Mouse (Mus musculus): ENCODE data around the gene Fiz1. TPM values are rescaled to one million over a fixed set of nuclear protein-coding genes. Genes with fewer than 3 reads are reported as not detected.
A peak's percentile ranks its signal among the peaks of the same experiment; 100 is the strongest.

The Fiz1 gene
- polyA plus RNA-seq, 1 experiment from 2014 or later, result 65.1 TPM

GRCm38 (mm10) chr7:5052931-5053343 lies 38.4 kb upstream of the Fiz1 start:
- H3K36me3 ChIP-seq, result no peaks in the 10 kb centered on the region
- H3K4me1 ChIP-seq (replicated peaks), result peaks cover 59% of the 10 kb centered on the region
- peak overlapping the region; percentile 87 for H3K4me3 ChIP-seq
- peak overlapping the region; percentile 66 for H3K27ac ChIP-seq
- 4% methylated on average over 45 of the region's 45 CpGs for WGBS
- H3K9me3 ChIP-seq, result 0 out of 2 replicates have a peak, but pooled peaks cover 4% of the 10 kb centered on the region
- no peak for DNase-seq (ENCODE audit: low spot score)
- H3K27me3 ChIP-seq (ENCODE audit: insufficient read depth, poor library complexity, severe bottlenecking), result peaks cover 71% of the 10 kb centered on the region

GRCm38 (mm10) chr7:5052438-5052837 lies 37.9 kb upstream of the Fiz1 start:
- H3K9me3 ChIP-seq, result 0 out of 2 replicates have a peak, but pooled peaks cover 4% of the 10 kb centered on the region
- H3K4me3 ChIP-seq, result peak overlapping the region; percentile 87
- H3K27ac ChIP-seq, result peak overlapping the region; percentile 66
- DNase-seq (ENCODE audit: low spot score), result no peak
- H3K4me1 ChIP-seq (replicated peaks), result peaks cover 54% of the 10 kb centered on the region
- 2% methylated on average over 12 of the region's 12 CpGs for WGBS
- H3K36me3 ChIP-seq, result no peaks in the 10 kb centered on the region
- peaks cover 66% of the 10 kb centered on the region for H3K27me3 ChIP-seq (ENCODE audit: insufficient read depth, poor library complexity, severe bottlenecking)

GRCm38 (mm10) chr7:5051193-5052192 lies 37.0 kb upstream of the Fiz1 start, which contains the start of gene Zfp580:
Zfp580 (plus strand) TSS chr7:5051538.
- H3K36me3 ChIP-seq, result no peaks in the 10 kb centered on the region
- H3K4me3 ChIP-seq, result peak within 1 kb of the TSS; percentile 87
- DNase-seq (ENCODE audit: low spot score), result peak; percentile 84
- peaks cover 45% of the 10 kb centered on the region for H3K4me1 ChIP-seq (replicated peaks)
- peaks cover 57% of the 10 kb centered on the region for H3K27me3 ChIP-seq (ENCODE audit: insufficient read depth, poor library complexity, severe bottlenecking)
- 1% methylated on average over 65 of the region's 65 CpGs for WGBS
- 0 out of 2 replicates have a peak, but pooled peaks cover 4% of the 10 kb centered on the region for H3K9me3 ChIP-seq
- peak within 1 kb of the TSS; percentile 93 for H3K27ac ChIP-seq

DNA sequence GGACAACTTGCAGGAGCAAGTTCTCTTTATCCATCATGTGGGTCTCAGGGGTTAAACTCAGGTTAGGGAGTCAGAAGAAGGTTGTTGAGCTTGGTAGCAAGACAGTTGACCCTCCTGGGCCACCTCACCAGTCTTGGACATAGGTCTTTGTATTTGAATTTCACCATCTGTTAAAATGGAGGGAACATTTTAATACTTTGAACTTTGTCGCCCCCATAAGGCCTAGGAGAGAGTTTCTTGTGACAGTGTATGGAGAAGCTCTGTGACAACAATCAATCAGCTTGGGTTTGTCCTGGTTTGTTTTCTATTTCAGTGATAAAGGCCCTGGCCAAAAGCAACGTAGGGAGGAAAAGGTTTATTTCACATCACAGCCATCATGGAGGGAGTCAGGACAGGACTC lies 32.8 kb upstream of the Fiz1 start:
- no peaks in the 10 kb centered on the region for H3K36me3 ChIP-seq
- peaks cover 20% of the 10 kb centered on the region for H3K4me1 ChIP-seq (replicated peaks)
- H3K27me3 ChIP-seq (ENCODE audit: insufficient read depth, poor library complexity, severe bottlenecking), result peaks cover 15% of the 10 kb centered on the region
- H3K27ac ChIP-seq, result no peak overlapping the region; the same call in 1 of the 2 replicates
- no peak for DNase-seq (ENCODE audit: low spot score)
- H3K4me3 ChIP-seq, result no peak overlapping the region
- WGBS, result 38% methylated on average over 2 of the region's 2 CpGs
- 0 out of 2 replicates have a peak, but pooled peaks cover 4% of the 10 kb centered on the region for H3K9me3 ChIP-seq

DNA sequence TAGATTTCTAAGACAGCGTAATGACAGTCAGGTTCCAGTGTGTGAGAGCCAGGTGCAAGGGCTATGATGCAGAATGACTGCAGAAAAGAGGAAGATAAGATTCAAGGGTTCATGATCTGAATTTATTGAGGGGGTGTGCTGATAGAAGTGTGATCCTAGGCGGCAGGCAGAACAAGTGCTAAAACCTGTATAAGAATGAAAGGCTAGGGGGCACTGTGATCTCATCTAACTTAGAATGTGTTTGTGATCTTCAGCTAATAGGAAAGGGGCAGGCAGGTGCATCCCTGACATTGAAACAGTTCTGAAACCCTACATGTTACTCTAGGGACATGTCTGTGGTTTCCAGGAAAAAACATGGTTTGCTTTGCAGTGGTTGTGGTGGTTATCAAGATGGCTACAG lies 31.6 kb upstream of the Fiz1 start:
- no peaks in the 10 kb centered on the region for H3K9me3 ChIP-seq
- H3K27ac ChIP-seq, result no peak overlapping the region
- peaks cover 7% of the 10 kb centered on the region for H3K27me3 ChIP-seq (ENCODE audit: insufficient read depth, poor library complexity, severe bottlenecking)
- peaks cover 9% of the 10 kb centered on the region for H3K4me1 ChIP-seq (replicated peaks)
- DNase-seq (ENCODE audit: low spot score), result no peak
- H3K4me3 ChIP-seq, result no peak overlapping the region
- peaks cover 6% of the 10 kb centered on the region; the same call in 1 of the 2 replicates for H3K36me3 ChIP-seq
- WGBS, result 76% methylated on average over 2 of the region's 2 CpGs

- no peaks in the 10 kb centered on the region for H3K4me1 ChIP-seq (replicated peaks)
- 75% methylated on average over 2 of the region's 2 CpGs for WGBS
- peaks cover 12% of the 10 kb centered on the region; the same call in 1 of the 2 replicates for H3K36me3 ChIP-seq
- H3K4me3 ChIP-seq, result no peak overlapping the region
- no peaks in the 10 kb centered on the region for H3K9me3 ChIP-seq
- H3K27me3 ChIP-seq (ENCODE audit: insufficient read depth, poor library complexity, severe bottlenecking), result no peaks in the 10 kb centered on the region
- no peak for DNase-seq (ENCODE audit: low spot score)
- no peak overlapping the region for H3K27ac ChIP-seq
These were observed 30.5 kb upstream of the Fiz1 start for GRCm38 (mm10) chr7:5044981-5045380.

- no peak for DNase-seq (ENCODE audit: low spot score)
- peak overlapping the region; percentile 97 for H3K27ac ChIP-seq
- peaks cover 16% of the 10 kb centered on the region for H3K4me1 ChIP-seq (replicated peaks)
These were observed 24.4 kb upstream of the Fiz1 start for GRCm38 (mm10) chr7:5038940-5039339.

GRCm38 (mm10) chr7:5038109-5038732 lies 23.7 kb upstream of the Fiz1 start, which contains the start of gene Zfp784:
Zfp784 (minus strand) TSS chr7:5038446.
- H3K27me3 ChIP-seq (ENCODE audit: insufficient read depth, poor library complexity, severe bottlenecking), result no peaks in the 10 kb centered on the region
- DNase-seq (ENCODE audit: low spot score), result peak; percentile 93
- H3K36me3 ChIP-seq, result peaks cover 45% of the 10 kb centered on the region
- H3K9me3 ChIP-seq, result peaks cover 13% of the 10 kb centered on the region; the same call in 1 of the 2 replicates
- peak within 1 kb of the TSS; percentile 70 for H3K4me3 ChIP-seq
- WGBS, result under 1% methylated on average over 48 of the region's 48 CpGs
- peak within 1 kb of the TSS; percentile 97 for H3K27ac ChIP-seq
- H3K4me1 ChIP-seq (replicated peaks), result peaks cover 16% of the 10 kb centered on the region

More at GRCm38 (mm10) chr7:5038940-5039339, 24.4 kb upstream of the Fiz1 start:
- WGBS, result 44% methylated on average over 5 of the region's 5 CpGs
- Histone ChIP-seq H3K9me3 (peaks cover 10% of the 10 kb centered on the region; the same call in 1 of the 2 replicates), H3K4me3 (peak overlapping the region; percentile 70), H3K27me3 (ENCODE audit: insufficient read depth, poor library complexity, severe bottlenecking) (no peaks in the 10 kb centered on the region), H3K36me3 (peaks cover 38% of the 10 kb centered on the region)

DNA sequence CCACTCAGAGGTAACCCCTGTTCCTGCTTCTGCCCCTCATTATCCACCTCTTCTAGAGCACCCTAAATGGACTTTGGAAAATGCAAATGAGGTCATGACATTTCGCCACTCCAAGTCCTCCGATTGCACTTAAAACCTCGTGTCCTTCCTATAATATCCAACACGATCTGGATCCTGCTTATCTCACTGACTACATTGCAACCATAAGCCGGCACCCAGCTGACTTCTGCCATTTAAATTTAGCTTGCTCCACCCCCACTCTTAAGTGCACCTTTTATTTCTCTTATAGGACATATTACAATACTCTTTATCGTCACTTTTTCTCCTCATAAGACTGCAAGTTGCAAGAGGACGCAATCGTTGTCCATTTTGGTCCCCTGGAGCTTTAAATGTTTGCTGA lies 23.0 kb upstream of the Fiz1 start:
- WGBS, result 91% methylated on average over 8 of the region's 8 CpGs
- Histone ChIP-seq H3K4me1 (replicated peaks) (peaks cover 16% of the 10 kb centered on the region), H3K9me3 (peaks cover 17% of the 10 kb centered on the region; the same call in 1 of the 2 replicates), H3K27ac (peak overlapping the region; percentile 97), H3K36me3 (peaks cover 53% of the 10 kb centered on the region), H3K27me3 (ENCODE audit: insufficient read depth, poor library complexity, severe bottlenecking) (no peaks in the 10 kb centered on the region), H3K4me3 (peak overlapping the region; percentile 70)
- DNase-seq (ENCODE audit: low spot score), result no peak

GRCm38 (mm10) chr7:5037026-5037425 lies 22.5 kb upstream of the Fiz1 start:
- no peak overlapping the region for H3K4me3 ChIP-seq

GRCm38 (mm10) chr7:5036136-5036535 lies 21.6 kb upstream of the Fiz1 start:
- no peak for DNase-seq (ENCODE audit: low spot score)
- H3K4me3 ChIP-seq, result no peak overlapping the region
- WGBS, result 88% methylated on average over 9 of the region's 9 CpGs
- H3K4me1 ChIP-seq (replicated peaks), result peaks cover 16% of the 10 kb centered on the region
- H3K36me3 ChIP-seq, result peaks cover 60% of the 10 kb centered on the region
- H3K27me3 ChIP-seq (ENCODE audit: insufficient read depth, poor library complexity, severe bottlenecking), result no peaks in the 10 kb centered on the region
- H3K9me3 ChIP-seq, result peaks cover 30% of the 10 kb centered on the region
- H3K27ac ChIP-seq, result no peak overlapping the region

More at GRCm38 (mm10) chr7:5037026-5037425, 22.5 kb upstream of the Fiz1 start:
- WGBS, result 90% methylated on average over 7 of the region's 7 CpGs
- Histone ChIP-seq H3K4me1 (replicated peaks) (peaks cover 16% of the 10 kb centered on the region), H3K27me3 (ENCODE audit: insufficient read depth, poor library complexity, severe bottlenecking) (no peaks in the 10 kb centered on the region), H3K9me3 (peaks cover 21% of the 10 kb centered on the region), H3K27ac (no peak overlapping the region), H3K36me3 (peaks cover 57% of the 10 kb centered on the region)
- no peak for DNase-seq (ENCODE audit: low spot score)

- Histone ChIP-seq H3K27me3 (ENCODE audit: insufficient read depth, poor library complexity, severe bottlenecking) (peaks cover 4% of the 10 kb centered on the region; the same call in 1 of the 2 replicates), H3K4me1 (replicated peaks) (peaks cover 16% of the 10 kb centered on the region), H3K36me3 (peaks cover 62% of the 10 kb centered on the region), H3K4me3 (no peak overlapping the region), H3K27ac (no peak overlapping the region), H3K9me3 (peaks cover 35% of the 10 kb centered on the region)
- no peak for DNase-seq (ENCODE audit: low spot score)
- 94% methylated on average over 17 of the region's 17 CpGs for WGBS
These were observed 21.1 kb upstream of the Fiz1 start for GRCm38 (mm10) chr7:5035628-5036027.
